Mouse (Mus musculus) midbrain, embryonic 11.5 days (tissue): ENCODE measurements around the gene Cd276. TPM values are rescaled to one million over a fixed set of nuclear protein-coding genes. Genes with fewer than 3 reads are reported as not detected.
A peak's percentile ranks its signal among the peaks of the same experiment; 100 is the strongest.

ENCODE experiments used
- ATAC-seq: fragments of 200-750 bp; cut with Nextera tagmentation; 2 replicates; pipeline ENCODE4 v1.8.0; 2017; ENCODE audit warnings: moderate TSS enrichment, moderate library complexity; ENCODE audit not compliant: low FRiP score
- DNase-seq: peaks from one replicate; pipeline ENCODE4 v3.0.0; 2015; ENCODE audit warnings: low spot score; ENCODE audit errors: missing footprints
- H3K27ac ChIP-seq: fragments of 300-500 bp; sonication (generic); 2 replicates; pipeline ENCODE4 v1.5.1; 2014; ENCODE audit warnings: low read depth, low read length
- H3K27me3 ChIP-seq: fragments of 300-500 bp; sonication (generic); 2 replicates; pipeline ENCODE4 v1.6.1; 2014; ENCODE audit warnings: mild to moderate bottlenecking, low read length, moderate library complexity, mixed read lengths; ENCODE audit not compliant: control insufficient read depth, insufficient read depth
- H3K36me3 ChIP-seq: fragments of 300-500 bp; sonication (generic); 2 replicates; pipeline ENCODE4 v1.6.1; 2014; ENCODE audit warnings: mild to moderate bottlenecking, low read length, moderate library complexity, mixed read lengths; ENCODE audit not compliant: control insufficient read depth, insufficient read depth
- H3K4me1 ChIP-seq: fragments of 300-500 bp; sonication (generic); 2 replicates; pipeline ENCODE4 v1.6.1; 2014; ENCODE audit warnings: low read length; ENCODE audit not compliant: control insufficient read depth, insufficient read depth
- H3K4me2 ChIP-seq: fragments of 300-500 bp; sonication (generic); 2 replicates; pipeline ENCODE4 v1.6.1; 2014; ENCODE audit warnings: mild to moderate bottlenecking, moderate library complexity
- H3K4me3 ChIP-seq: fragments of 300-500 bp; sonication (generic); 2 replicates; pipeline ENCODE4 v1.5.1; 2014; ENCODE audit warnings: low read depth, low read length
- H3K9ac ChIP-seq: fragments of 300-500 bp; sonication (generic); 2 replicates; pipeline ENCODE4 v1.6.1; 2014; ENCODE audit warnings: low read length
- H3K9me3 ChIP-seq: fragments of 300-500 bp; sonication (generic); 2 replicates; pipeline ENCODE4 v1.6.1; 2016; ENCODE audit warnings: low read length; ENCODE audit not compliant: control insufficient read depth
- whole genome bisulfite sequencing: fragments of 180-500 bp; shearing (Covaris S2); extraction: QIAGEN DNeasy Blood & Tissue Kit; methylation state at CpG from one replicate; pipeline ENCODE4 v1.1.7; 2014; 5-methylcytosine and 5-hydroxymethylcytosine counted together
- polyA plus RNA-seq: library from polyadenylated mRNA; unstranded; fragments of >200 nt; fragmentation: Nextera tagmentation; extraction: Ambion mirVana; gene quantifications from 2 replicates; pipeline ENCODE4 v1.2.1, GENCODE M21; 2014

Cd276 gene
- polyA plus RNA-seq, 1 experiment from 2014 or later = 23.8 TPM

DNA sequence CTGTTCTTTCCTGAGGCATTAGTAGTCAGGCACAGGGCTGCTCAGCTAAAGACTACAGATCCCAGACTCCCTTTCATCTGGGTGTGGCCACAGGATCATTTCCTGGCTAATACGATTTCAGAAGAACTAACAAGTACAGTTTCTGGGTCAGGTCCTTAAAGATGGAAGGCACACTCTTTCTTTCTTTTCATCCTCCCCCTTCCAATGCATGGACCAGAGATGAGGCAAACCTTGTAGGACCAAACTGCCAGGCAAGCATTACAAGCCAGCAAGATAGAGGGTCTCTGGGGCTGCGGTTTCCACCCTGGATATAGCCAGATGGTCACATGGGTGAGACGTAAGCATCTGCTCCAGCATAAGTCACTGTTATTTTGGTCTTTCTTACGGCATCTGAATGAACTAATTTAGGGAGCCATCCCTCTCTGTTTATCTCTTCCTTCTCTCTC is 10.3 kb downstream of the Cd276 start:
- DNase-seq = peak; percentile 47
- Histone ChIP-seq H3K36me3 (no peaks in the 10 kb centered on the region), H3K4me3 (no peak overlapping the region), H3K4me1 (no peaks in the 10 kb centered on the region), H3K9ac (no peak overlapping the region), H3K4me2 (no peak overlapping the region), H3K27me3 (no peaks in the 10 kb centered on the region), H3K27ac (no peak overlapping the region), H3K9me3 (no peaks in the 10 kb centered on the region)
- WGBS = 83% methylated on average over 4 of the region's 4 CpGs
- no peak for ATAC-seq

DNA sequence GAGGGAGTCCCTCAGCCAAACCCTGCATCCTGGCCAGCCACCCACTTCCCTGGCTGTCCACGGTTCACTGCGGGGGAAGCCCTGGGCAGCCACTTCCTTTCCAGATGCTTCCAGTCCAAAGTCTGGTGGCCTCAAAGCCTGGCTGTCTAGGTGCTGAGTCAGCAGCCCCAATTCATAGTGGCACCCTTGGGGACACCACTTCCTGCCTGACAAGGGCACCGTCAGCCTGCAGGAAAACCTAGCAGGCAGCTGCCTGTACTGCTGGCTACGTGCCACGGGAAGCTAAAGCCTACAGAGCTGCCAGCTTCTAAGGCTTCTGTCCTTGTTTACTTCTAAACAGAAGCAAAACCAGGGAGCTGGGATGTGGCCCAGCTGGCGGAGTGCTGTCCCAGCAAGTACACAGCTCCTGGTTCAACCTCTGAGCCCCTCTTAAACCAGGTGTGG is 13.3 kb downstream of the Cd276 start:
- no peaks in the 10 kb centered on the region; the same call in 1 of the 2 replicates for H3K9me3 ChIP-seq
- H3K27me3 ChIP-seq = no peaks in the 10 kb centered on the region
- no peak for ATAC-seq
- DNase-seq = no peak
- H3K27ac ChIP-seq = no peak overlapping the region
- no peaks in the 10 kb centered on the region for H3K4me1 ChIP-seq
- 80% methylated on average over 6 of the region's 6 CpGs for WGBS
- no peaks in the 10 kb centered on the region for H3K36me3 ChIP-seq
- no peak overlapping the region for H3K9ac ChIP-seq
- H3K4me3 ChIP-seq = no peak overlapping the region
- H3K4me2 ChIP-seq = no peak overlapping the region

DNA sequence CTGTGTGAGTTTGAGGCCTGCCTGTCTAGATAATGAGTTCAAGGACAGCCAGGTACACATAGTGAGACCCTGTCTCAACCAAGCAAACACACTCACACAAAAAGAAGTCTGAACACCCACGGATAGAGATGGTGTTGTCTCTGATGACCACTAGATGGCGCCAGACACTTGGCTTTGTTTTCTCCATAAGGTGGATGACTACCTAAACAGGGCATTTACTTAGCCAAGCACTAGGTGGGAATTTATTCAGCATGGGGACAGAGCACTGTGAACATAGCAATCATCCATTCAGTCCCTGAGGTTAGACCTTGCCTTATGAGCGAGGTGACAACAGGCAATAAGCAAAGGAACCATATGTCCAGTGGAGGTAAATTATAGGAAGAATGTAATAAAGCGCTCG is 15.4 kb downstream of the Cd276 start:
- WGBS = 48% methylated on average over 5 of the region's 5 CpGs
- no peak for ATAC-seq

DNA sequence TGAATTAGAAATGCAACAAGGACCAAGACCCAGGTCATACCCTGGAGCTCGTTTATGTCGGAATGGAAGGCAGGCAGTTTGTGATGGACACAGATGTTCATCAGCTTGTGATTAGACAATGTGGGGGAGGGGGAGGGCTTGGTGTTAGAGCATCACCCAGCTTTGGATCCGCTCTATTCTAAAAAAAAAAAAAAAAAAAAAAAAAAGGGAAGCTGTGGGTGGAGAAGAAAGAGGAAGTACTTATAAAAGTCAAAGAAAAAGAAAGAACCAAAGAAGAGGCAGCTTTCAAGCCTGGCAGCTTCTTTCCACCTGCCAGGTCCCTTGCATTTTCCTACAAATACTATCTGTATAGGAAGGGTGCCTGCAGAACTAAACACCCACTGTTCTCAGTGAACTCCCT is 17.5 kb downstream of the Cd276 start:
- no peaks in the 10 kb centered on the region; the same call in 1 of the 2 replicates for H3K9me3 ChIP-seq
- no peaks in the 10 kb centered on the region for H3K36me3 ChIP-seq
- H3K4me2 ChIP-seq = no peak overlapping the region
- no peak overlapping the region for H3K4me3 ChIP-seq
- ATAC-seq (no peak), DNase-seq (no peak)
- H3K4me1 ChIP-seq = no peaks in the 10 kb centered on the region
- no peak overlapping the region for H3K9ac ChIP-seq
- no peaks in the 10 kb centered on the region for H3K27me3 ChIP-seq
- H3K27ac ChIP-seq = no peak overlapping the region
- WGBS = 80% methylated on average over 3 of the region's 3 CpGs

More for the DNA sequence above, 15.4 kb downstream of the Cd276 start:
- H3K27me3 ChIP-seq = no peaks in the 10 kb centered on the region
- H3K9me3 ChIP-seq = no peaks in the 10 kb centered on the region; the same call in 1 of the 2 replicates
- peak; percentile 90 for DNase-seq
- no peak overlapping the region for H3K4me3 ChIP-seq
- no peak overlapping the region for H3K27ac ChIP-seq
- no peak overlapping the region for H3K9ac ChIP-seq
- H3K4me2 ChIP-seq = no peak overlapping the region
- no peaks in the 10 kb centered on the region for H3K4me1 ChIP-seq
- H3K36me3 ChIP-seq = no peaks in the 10 kb centered on the region

DNA sequence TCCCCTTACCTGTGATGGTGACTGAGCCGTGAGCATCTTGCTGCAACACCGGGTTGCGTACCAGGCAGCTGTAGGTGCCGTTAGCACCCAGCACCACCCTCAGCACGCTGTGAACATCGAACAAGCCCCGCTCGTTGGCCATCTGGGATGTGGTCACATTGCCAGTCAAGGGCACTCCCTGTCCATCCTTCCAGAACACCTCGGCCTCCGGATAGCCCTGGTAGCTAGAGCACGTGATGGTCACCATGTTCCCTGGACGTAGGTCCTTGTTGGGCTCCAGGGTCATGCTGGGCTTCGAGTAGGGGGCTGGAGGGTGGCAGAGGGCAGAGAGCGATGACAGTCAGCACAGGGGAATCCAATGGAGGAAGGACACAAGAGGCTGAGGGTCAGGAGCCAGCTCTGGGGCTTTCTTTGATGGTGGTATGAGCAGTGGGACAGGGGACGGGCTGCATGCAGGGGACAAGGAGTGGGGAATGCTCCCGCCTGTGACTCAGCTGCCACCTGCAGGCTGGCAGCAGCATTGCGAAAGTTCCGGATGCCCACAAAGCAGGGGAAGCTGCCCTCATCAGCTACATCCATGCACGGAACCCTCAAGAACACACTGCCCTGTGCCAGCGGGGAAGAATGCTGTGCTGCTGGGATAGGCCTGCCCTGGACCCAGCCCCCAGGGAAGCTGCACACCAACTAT is 19.6 kb downstream of the Cd276 start:
- no peaks in the 10 kb centered on the region for H3K36me3 ChIP-seq
- H3K9me3 ChIP-seq = no peaks in the 10 kb centered on the region; the same call in 1 of the 2 replicates
- peak; percentile 87 for DNase-seq
- H3K9ac ChIP-seq = no peak overlapping the region
- 81% methylated on average over 20 of the region's 20 CpGs for WGBS
- no peaks in the 10 kb centered on the region for H3K4me1 ChIP-seq
- peak; percentile 24; the same call in 1 of the 2 replicates for ATAC-seq
- no peak overlapping the region for H3K4me3 ChIP-seq
- H3K27ac ChIP-seq = no peak overlapping the region
- H3K27me3 ChIP-seq = no peaks in the 10 kb centered on the region
- H3K4me2 ChIP-seq = no peak overlapping the region

DNA sequence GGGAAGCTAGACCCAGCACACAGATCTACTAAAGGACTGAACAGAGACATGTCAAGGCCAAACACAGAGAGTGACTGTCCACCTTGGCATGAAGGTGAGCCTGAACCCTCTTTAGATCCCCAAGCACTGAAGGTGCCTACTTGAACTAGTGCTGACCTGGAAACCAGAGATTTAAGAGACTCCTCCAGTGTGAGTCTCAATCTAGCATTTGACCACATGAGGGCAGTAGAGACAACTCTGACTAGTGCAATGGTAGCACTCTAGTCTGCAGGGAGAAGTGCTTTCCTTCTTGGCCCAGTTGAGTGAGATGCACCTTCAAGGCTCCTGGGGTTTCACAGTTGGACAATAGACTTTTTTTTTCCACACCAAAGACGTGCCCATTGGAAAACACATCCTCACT is 20.5 kb downstream of the Cd276 start:
- H3K4me1 ChIP-seq = no peaks in the 10 kb centered on the region
- 35% methylated on average over 1 of the region's 1 CpGs for WGBS
- ATAC-seq (no peak), DNase-seq (peak; percentile 91)
- no peak overlapping the region for H3K4me3 ChIP-seq
- H3K27me3 ChIP-seq = no peaks in the 10 kb centered on the region
- no peak overlapping the region for H3K4me2 ChIP-seq
- H3K36me3 ChIP-seq = no peaks in the 10 kb centered on the region
- H3K9me3 ChIP-seq = no peaks in the 10 kb centered on the region; the same call in 1 of the 2 replicates
- H3K27ac ChIP-seq = no peak overlapping the region
- H3K9ac ChIP-seq = no peak overlapping the region

DNA sequence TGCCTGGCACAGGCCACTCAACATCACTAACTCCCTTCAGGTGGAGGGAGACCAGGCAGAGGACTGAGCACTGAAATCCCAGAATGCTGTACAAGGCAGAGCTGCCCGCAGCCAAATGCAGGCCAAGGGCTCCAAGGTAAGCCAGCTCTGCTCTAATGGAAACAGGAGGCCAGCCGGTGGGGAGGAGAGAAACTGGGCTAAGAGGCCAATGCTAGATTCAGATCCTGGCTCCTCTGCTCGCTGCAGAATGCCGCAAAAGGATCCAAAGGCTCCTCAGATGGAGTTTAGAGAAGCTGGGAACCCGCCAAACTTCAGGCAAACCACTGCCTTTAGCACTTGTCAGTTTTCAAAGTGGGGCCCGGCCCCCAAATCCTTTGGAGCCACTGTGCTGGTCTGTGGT is 21.9 kb downstream of the Cd276 start:
- H3K4me3 ChIP-seq = no peak overlapping the region
- no peak for DNase-seq
- no peak overlapping the region for H3K9ac ChIP-seq
- H3K36me3 ChIP-seq = no peaks in the 10 kb centered on the region
- H3K4me1 ChIP-seq = no peaks in the 10 kb centered on the region
- H3K4me2 ChIP-seq = no peak overlapping the region
- 89% methylated on average over 6 of the region's 6 CpGs for WGBS
- no peaks in the 10 kb centered on the region for H3K27me3 ChIP-seq
- no peak overlapping the region for H3K27ac ChIP-seq
- no peak for ATAC-seq
- H3K9me3 ChIP-seq = no peaks in the 10 kb centered on the region

DNA sequence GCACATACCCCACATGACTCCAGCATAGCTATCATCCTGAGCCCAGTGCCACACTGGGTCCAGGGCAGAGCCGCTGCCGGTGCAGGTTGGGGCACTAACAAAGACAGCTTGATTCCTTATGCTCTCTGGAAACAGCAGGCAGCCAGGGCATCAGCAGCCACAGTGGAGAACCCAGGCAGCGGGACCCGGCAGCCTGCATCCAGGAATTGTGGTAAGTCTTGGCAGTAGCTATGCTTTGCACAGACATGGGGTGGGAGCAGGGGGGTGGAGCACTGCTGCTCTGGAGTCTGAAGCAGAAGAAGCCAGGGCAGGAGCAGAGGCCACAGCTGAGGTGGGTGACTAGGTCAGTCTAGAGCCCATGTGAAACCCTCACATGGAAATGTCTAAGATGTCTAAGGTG is 23.0 kb downstream of the Cd276 start:
- WGBS = 91% methylated on average over 4 of the region's 4 CpGs
- H3K4me3 ChIP-seq = no peak overlapping the region
- H3K4me1 ChIP-seq = no peaks in the 10 kb centered on the region
- no peaks in the 10 kb centered on the region for H3K27me3 ChIP-seq
- no peaks in the 10 kb centered on the region for H3K9me3 ChIP-seq
- no peak for ATAC-seq
- no peak for DNase-seq
- H3K36me3 ChIP-seq = no peaks in the 10 kb centered on the region; the same call in 1 of the 2 replicates
- H3K27ac ChIP-seq = no peak overlapping the region
- H3K4me2 ChIP-seq = no peak overlapping the region
- H3K9ac ChIP-seq = no peak overlapping the region

DNA sequence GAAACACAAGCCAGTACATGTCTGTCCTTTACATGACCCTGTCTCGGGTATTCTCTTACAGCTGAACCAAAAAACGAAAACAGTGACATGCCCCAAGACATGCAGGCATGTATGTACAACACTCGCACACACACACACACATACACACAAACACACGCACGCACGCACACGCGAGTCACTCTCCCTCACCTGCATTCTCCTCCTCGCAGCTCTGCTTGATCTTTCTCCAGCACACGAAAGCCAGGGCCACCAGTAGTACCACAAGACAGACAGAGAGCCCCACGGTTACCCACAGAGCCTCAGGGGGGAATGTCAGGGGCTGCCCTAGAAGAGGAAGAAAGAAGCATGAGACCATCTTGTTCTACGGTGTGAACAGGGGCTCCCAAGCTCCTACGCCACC is 24.8 kb downstream of the Cd276 start:
- no peaks in the 10 kb centered on the region; the same call in 1 of the 2 replicates for H3K36me3 ChIP-seq

More for the DNA sequence above, 24.8 kb downstream of the Cd276 start:
- Histone ChIP-seq H3K9ac (no peak overlapping the region), H3K4me3 (no peak overlapping the region), H3K27me3 (no peaks in the 10 kb centered on the region), H3K9me3 (no peaks in the 10 kb centered on the region), H3K4me2 (no peak overlapping the region), H3K4me1 (no peaks in the 10 kb centered on the region), H3K27ac (no peak overlapping the region)
- no peak for DNase-seq
- ATAC-seq = no peak
- WGBS = 94% methylated on average over 13 of the region's 13 CpGs
